ENCODE assay signal across 8 mouse cellular contexts in genomic region chr5:54100916-54101315, GRCm38 (mm10).
DNase-seq lines count a peak whose midpoint lies in the region; ATAC-seq lines count a peak whose summit lies in the region.

No protein-coding gene starts in this region.

- no peak overlapping the region for H3K9ac ChIP-seq in kidney, embryonic 14.5 days (ENCODE audit: low read depth, low read length)
- H3K9ac ChIP-seq in lung, embryonic 16.5 days (ENCODE audit: low read length), result no peak overlapping the region

- H3K36me3 ChIP-seq in kidney, embryonic 14.5 days (ENCODE audit: control insufficient read depth, insufficient read depth, low read length), result peaks cover 8% of the 10 kb centered on the region
- H3K36me3 ChIP-seq in lung, embryonic 16.5 days (ENCODE audit: control insufficient read depth, insufficient read depth, low read length), result peaks cover 6% of the 10 kb centered on the region

- no peak overlapping the region for H3K4me3 ChIP-seq in kidney, embryonic 14.5 days (ENCODE audit: low read length)
- H3K4me3 ChIP-seq in lung, embryonic 16.5 days (ENCODE audit: low read length), result no peak overlapping the region

- intact Hi-C loops in heart, postnatal 14 days (cut with DNase I), result loop anchor here (5.0 kb wide), 1 partner anchor 34 kb away; no protein-coding TSS in a partner anchor

- DNase-seq in kidney, postnatal 14 days, result peak; percentile 30
- peak; percentile 11 to 33 for DNase-seq in heart, postnatal 14 days
- DNase-seq in right cerebral cortex, postnatal 25 days, result peak; percentile 58
- DNase-seq in embryo, embryonic 10.5 days (ENCODE audit: low spot score), result no peak
- DNase-seq in cerebellum, adult 9-10 months, result no peak

- H3K27ac ChIP-seq in kidney, embryonic 14.5 days (ENCODE audit: low read depth, low read length), result no peak overlapping the region
- H3K27ac ChIP-seq in lung, embryonic 16.5 days (ENCODE audit: low read length), result peak overlapping the region; percentile 0; the same call in 1 of the 2 replicates

- WGBS in kidney, embryonic 14.5 days, result 56% methylated on average over 3 of the region's 3 CpGs
- 25% methylated on average over 3 of the region's 3 CpGs for WGBS in lung, embryonic 16.5 days

- H3K4me1 ChIP-seq in kidney, embryonic 14.5 days (ENCODE audit: control insufficient read depth, insufficient read depth, low read length), result 0 out of 2 replicates have a peak, but pooled peaks cover 5% of the 10 kb centered on the region
- H3K4me1 ChIP-seq in lung, embryonic 16.5 days (replicated peaks; ENCODE audit: control insufficient read depth, insufficient read depth, low read length), result peaks cover 11% of the 10 kb centered on the region

- no peak overlapping the region for H3K4me2 ChIP-seq in kidney, embryonic 14.5 days (replicated peaks; ENCODE audit: low read depth, low read length)
- no peak overlapping the region for H3K4me2 ChIP-seq in lung, embryonic 16.5 days (ENCODE audit: low read depth, low read length)

- ATAC-seq in kidney, embryonic 14.5 days (ENCODE audit: low FRiP score, low TSS enrichment), result no peak
- ATAC-seq in common myeloid progenitor, adult 5-6 weeks (replicated peaks; ENCODE audit: low read depth, poor library complexity, severe bottlenecking), result peak; percentile 27
- peak; percentile 87 for ATAC-seq in lung, embryonic 16.5 days (ENCODE audit: low read depth)

- no peaks in the 10 kb centered on the region for H3K27me3 ChIP-seq in kidney, embryonic 14.5 days (ENCODE audit: control insufficient read depth, insufficient read depth, low read length)
- H3K27me3 ChIP-seq in lung, embryonic 16.5 days (ENCODE audit: control insufficient read depth, insufficient read depth, low read depth, low read length), result no peaks in the 10 kb centered on the region

- H3K9me3 ChIP-seq in kidney, embryonic 14.5 days (ENCODE audit: control insufficient read depth, low read length), result no peaks in the 10 kb centered on the region
- no peaks in the 10 kb centered on the region for H3K9me3 ChIP-seq in lung, embryonic 16.5 days (ENCODE audit: control insufficient read depth, low read length)

Comparison
In these comparisons a context has a peak if more than half of its experiments do, and no peak if none do; other contexts are left out.
1. DNase-seq: peak in kidney, postnatal 14 days (single experiment), heart, postnatal 14 days (2 of 2) and right cerebral cortex, postnatal 25 days (single experiment); none in embryo, embryonic 10.5 days (single experiment) and cerebellum, adult 9-10 months (single experiment).